In genomic region chr4:33254706-33255105, GRCm38 (mm10) we compare ENCODE assay signal across 17 mouse cellular contexts. TPM values are rescaled to one million over a fixed set of nuclear protein-coding genes. Genes with fewer than 3 reads are reported as not detected.
"Had no signal": no experiment of that assay in that cellular context is flagged by ENCODE, and none has a peak within 500 bp of the region (broad histone marks: within the 10 kb centered on the region; RNA-seq: fewer than 3 reads in every experiment).

No protein-coding gene starts in this region.

- H3K36me3 ChIP-seq: liver, embryonic 15.5 days; midbrain, embryonic 10.5 days; midbrain, embryonic 12.5 days; neural tube, embryonic 12.5 days had no signal

- H3K27me3 ChIP-seq: liver, embryonic 15.5 days; midbrain, embryonic 12.5 days; neural tube, embryonic 12.5 days had no signal

- ATAC-seq: liver, postnatal 0 days; midbrain, embryonic 16.5 days had no signal

- H3K9me3 ChIP-seq: liver, embryonic 15.5 days; midbrain, embryonic 10.5 days; midbrain, embryonic 12.5 days; neural tube, embryonic 12.5 days had no signal

- H3K27ac ChIP-seq: liver, embryonic 15.5 days; midbrain, embryonic 10.5 days; midbrain, embryonic 12.5 days; neural tube, embryonic 12.5 days had no signal

- DNase-seq: liver, postnatal 0 days; lung, embryonic 14.5 days; lung, postnatal 10 days; lung, postnatal 4 days; midbrain, embryonic 14.5 days; right cerebral cortex, postnatal 25 days; right cerebral cortex, postnatal 4 days; spleen, adult 18-20 months; thymus, adult 18-20 months; thymus, postnatal 14 days; thymus, postnatal 36 days had no signal

- H3K4me1 ChIP-seq: neural tube, embryonic 12.5 days had no signal

- H3K4me3 ChIP-seq: liver, embryonic 15.5 days; midbrain, embryonic 10.5 days; midbrain, embryonic 12.5 days; myocyte; neural tube, embryonic 12.5 days had no signal

RNA-seq across cellular contexts. Expression of gene Srsf12, which starts 45.9 kb away (rescaled TPM):
- polyA plus RNA-seq: myocyte had no signal
